Mouse (Mus musculus): ENCODE results near the gene Frmd4b. TPM values are rescaled to one million over a fixed set of nuclear protein-coding genes. Genes with fewer than 3 reads are reported as not detected.

Gene Frmd4b
- polyA plus RNA-seq, 1 experiment, result 0.59 TPM

GRCm38 (mm10) chr6:97487535-97488081 lies 129.7 kb downstream of the Frmd4b start:
- no peaks in the 10 kb centered on the region for H3K36me3 ChIP-seq (ENCODE audit: control insufficient read depth, insufficient read depth)
- no peak overlapping the region for H3K4me3 ChIP-seq
- TF ChIP-seq MYOD1 (IDR thresholded peaks at IDR 0.05; ENCODE audit: control insufficient read depth in 1 of 3, insufficient read length in 2 of 3, low read depth in 2 of 3) (no peak), MYOG (IDR thresholded peaks at IDR 0.05; ENCODE audit: control insufficient read depth in 1 of 3, insufficient read depth in 1 of 3, insufficient read length in 2 of 3, low read depth in 2 of 3) (no peak), SRF (IDR thresholded peaks at IDR 0.05; ENCODE audit: control insufficient read depth, insufficient read length, low read depth) (no peak), TCF12 (IDR thresholded peaks at IDR 0.05; ENCODE audit: insufficient read depth, poor library complexity, severe bottlenecking) (no peak)
- no peak overlapping the region for H3K4me2 ChIP-seq (ENCODE audit: low read depth)
- H3K79me2 ChIP-seq (ENCODE audit: control insufficient read depth, insufficient read depth), result no peaks in the 10 kb centered on the region
- H3K27me3 ChIP-seq (ENCODE audit: control insufficient read depth, insufficient read depth, insufficient read length), result peaks cover 36% of the 10 kb centered on the region
- no peak overlapping the region for H3ac ChIP-seq (ENCODE audit: control insufficient read depth, insufficient read length)

GRCm38 (mm10) chr6:97486813-97487361 lies 130.5 kb downstream of the Frmd4b start:
- Histone ChIP-seq H3K36me3 (ENCODE audit: control insufficient read depth, insufficient read depth) (no peaks in the 10 kb centered on the region), H3K27me3 (ENCODE audit: control insufficient read depth, insufficient read depth, insufficient read length) (peaks cover 36% of the 10 kb centered on the region), H3K4me3 (no peak overlapping the region), H3K4me2 (ENCODE audit: low read depth) (no peak overlapping the region), H3ac (ENCODE audit: control insufficient read depth, insufficient read length) (no peak overlapping the region), H3K79me2 (ENCODE audit: control insufficient read depth, insufficient read depth) (no peaks in the 10 kb centered on the region)
- TF ChIP-seq E2F4 (IDR thresholded peaks at IDR 0.05; ENCODE audit: insufficient read depth) (no peak), POLR2A (IDR thresholded peaks at IDR 0.05; ENCODE audit: insufficient read length, low read depth) (no peak), REST (IDR thresholded peaks at IDR 0.05; ENCODE audit: insufficient read depth, insufficient read length) (no peak), MYOG (IDR thresholded peaks at IDR 0.05; ENCODE audit: control insufficient read depth in 1 of 3, insufficient read depth in 1 of 3, insufficient read length in 2 of 3, low read depth in 2 of 3) (no peak), USF1 (IDR thresholded peaks at IDR 0.05; ENCODE audit: low read depth) (no peak)

GRCm38 (mm10) chr6:97485886-97486386 lies 131.4 kb downstream of the Frmd4b start:
- H3K4me3 ChIP-seq, result no peak overlapping the region
- TF ChIP-seq MYOG (IDR thresholded peaks at IDR 0.05; ENCODE audit: control insufficient read depth in 1 of 3, insufficient read depth in 1 of 3, insufficient read length in 2 of 3, low read depth in 2 of 3), result no peak
- no peak for TF ChIP-seq CEBPB (IDR thresholded peaks at IDR 0.05; ENCODE audit: insufficient read depth, poor library complexity, severe bottlenecking)
- TF ChIP-seq REST (IDR thresholded peaks at IDR 0.05; ENCODE audit: insufficient read depth, insufficient read length), result no peak
- no peak for TF ChIP-seq TCF3 (IDR thresholded peaks at IDR 0.05; ENCODE audit: insufficient read length, low read depth)
- no peak for TF ChIP-seq USF1 (IDR thresholded peaks at IDR 0.05; ENCODE audit: low read depth)
- TF ChIP-seq TCF12 (IDR thresholded peaks at IDR 0.05; ENCODE audit: insufficient read depth, poor library complexity, severe bottlenecking), result no peak
- no peak for TF ChIP-seq MAX (IDR thresholded peaks at IDR 0.05; ENCODE audit: low read depth)
- no peak for TF ChIP-seq MYOD1 (IDR thresholded peaks at IDR 0.05; ENCODE audit: control insufficient read depth in 1 of 3, insufficient read length in 2 of 3, low read depth in 2 of 3)
- no peak for TF ChIP-seq SRF (IDR thresholded peaks at IDR 0.05; ENCODE audit: control insufficient read depth, insufficient read length, low read depth)
- no peak for TF ChIP-seq POLR2A (IDR thresholded peaks at IDR 0.05; ENCODE audit: insufficient read length, low read depth)
- TF ChIP-seq E2F4 (IDR thresholded peaks at IDR 0.05; ENCODE audit: insufficient read depth), result no peak
- no peak for TF ChIP-seq POLR2AphosphoS2 (IDR thresholded peaks at IDR 0.05; ENCODE audit: insufficient read length, low read depth)
- peaks cover 32% of the 10 kb centered on the region for H3K27me3 ChIP-seq (ENCODE audit: control insufficient read depth, insufficient read depth, insufficient read length)
- no peak overlapping the region for H3ac ChIP-seq (ENCODE audit: control insufficient read depth, insufficient read length)
- H3K36me3 ChIP-seq (ENCODE audit: control insufficient read depth, insufficient read depth), result no peaks in the 10 kb centered on the region
- no peaks in the 10 kb centered on the region for H3K79me2 ChIP-seq (ENCODE audit: control insufficient read depth, insufficient read depth)
- no peak overlapping the region for H3K4me2 ChIP-seq (ENCODE audit: low read depth)

- Histone ChIP-seq H3K4me2 (ENCODE audit: low read depth) (no peak overlapping the region), H3ac (ENCODE audit: control insufficient read depth, insufficient read length) (no peak overlapping the region), H3K4me3 (no peak overlapping the region), H3K79me2 (ENCODE audit: control insufficient read depth, insufficient read depth) (no peaks in the 10 kb centered on the region), H3K27me3 (ENCODE audit: control insufficient read depth, insufficient read depth, insufficient read length) (peaks cover 8% of the 10 kb centered on the region), H3K36me3 (ENCODE audit: control insufficient read depth, insufficient read depth) (no peaks in the 10 kb centered on the region)
- TF ChIP-seq POLR2A (IDR thresholded peaks at IDR 0.05; ENCODE audit: insufficient read length, low read depth), result no peak
- TF ChIP-seq SRF (IDR thresholded peaks at IDR 0.05; ENCODE audit: control insufficient read depth, insufficient read length, low read depth), result no peak
- no peak for TF ChIP-seq E2F4 (IDR thresholded peaks at IDR 0.05; ENCODE audit: insufficient read depth)
- no peak for TF ChIP-seq POLR2AphosphoS2 (IDR thresholded peaks at IDR 0.05; ENCODE audit: insufficient read length, low read depth)
- TF ChIP-seq MYOD1 (IDR thresholded peaks at IDR 0.05; ENCODE audit: control insufficient read depth in 1 of 3, insufficient read length in 2 of 3, low read depth in 2 of 3), result no peak
- TF ChIP-seq TCF3 (IDR thresholded peaks at IDR 0.05; ENCODE audit: insufficient read length, low read depth), result no peak
- no peak for TF ChIP-seq TCF12 (IDR thresholded peaks at IDR 0.05; ENCODE audit: insufficient read depth, poor library complexity, severe bottlenecking)
- TF ChIP-seq MYOG (IDR thresholded peaks at IDR 0.05; ENCODE audit: control insufficient read depth in 1 of 3, insufficient read depth in 1 of 3, insufficient read length in 2 of 3, low read depth in 2 of 3), result no peak
- TF ChIP-seq MAX (IDR thresholded peaks at IDR 0.05; ENCODE audit: low read depth), result no peak
These were observed 135.4 kb downstream of the Frmd4b start for GRCm38 (mm10) chr6:97481912-97482311.
